Mouse (Mus musculus): ENCODE data around the gene Abcb11.

DNA sequence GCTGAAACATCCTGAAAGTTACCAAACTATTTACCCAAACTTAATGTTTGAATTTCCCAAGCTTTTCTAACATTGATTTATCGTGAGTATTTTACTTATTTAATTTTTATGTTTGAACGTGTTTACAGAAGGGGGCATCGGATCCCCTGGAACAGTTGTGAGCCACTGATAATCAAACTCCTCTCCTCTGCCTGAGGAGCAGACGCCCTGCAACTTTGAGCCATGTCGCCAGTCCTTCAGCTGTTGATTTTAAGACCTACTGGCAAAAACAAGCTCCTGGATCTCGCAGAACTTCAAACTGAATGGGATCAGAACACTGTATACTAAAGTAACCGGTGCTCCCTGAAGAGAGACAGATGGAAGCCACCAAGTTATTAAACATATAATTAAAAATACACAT lies 135.9 kb downstream of the Abcb11 start:
- TF ChIP-seq CTCF (IDR thresholded peaks at IDR 0.05; ENCODE audit: low read depth, low read length) (no peak), TAL1 (conservative IDR thresholded peaks at IDR 0.05; ENCODE audit: low read depth, low read length) (no peak), GATA2 (IDR thresholded peaks at IDR 0.05; ENCODE audit: borderline replicate concordance, low read depth, low read length) (no peak)

Data from G1E (cell line).